ENCODE assay signal across 8 mouse cellular contexts in genomic region chr1:184737876-184738479, GRCm38 (mm10). TPM values are rescaled to one million over a fixed set of nuclear protein-coding genes. Genes with fewer than 3 reads are reported as not detected.
A peak's percentile ranks its signal among the peaks of the same experiment; 100 is the strongest.
DNase-seq lines count a peak whose midpoint lies in the region; ATAC-seq and TF ChIP-seq lines count a peak whose summit lies in the region.

No protein-coding gene starts in this region.

- no peak overlapping the region for H3K27ac ChIP-seq in heart, embryonic 11.5 days (ENCODE audit: low read depth, low read length)
- H3K27ac ChIP-seq in CH12.LX (ENCODE audit: insufficient read depth, low read depth): no peak overlapping the region
- no peak overlapping the region for H3K27ac ChIP-seq in heart, embryonic 12.5 days (ENCODE audit: poor library complexity, severe bottlenecking)
- no peak overlapping the region for H3K27ac ChIP-seq in stomach, embryonic 14.5 days (ENCODE audit: low read length)

- H3K9me3 ChIP-seq in heart, embryonic 11.5 days (replicated peaks; ENCODE audit: control insufficient read depth, low read length): no peaks in the 10 kb centered on the region
- no peaks in the 10 kb centered on the region for H3K9me3 ChIP-seq in CH12.LX (replicated peaks; ENCODE audit: low read length)
- no peaks in the 10 kb centered on the region for H3K9me3 ChIP-seq in heart, embryonic 12.5 days (replicated peaks)
- no peaks in the 10 kb centered on the region for H3K9me3 ChIP-seq in stomach, embryonic 14.5 days (ENCODE audit: control insufficient read depth, low read depth, low read length)

- 5% methylated on average over 11 of the region's 14 CpGs for WGBS in heart, embryonic 11.5 days (ENCODE audit: insufficient replicate concordance)
- 4% methylated on average over 14 of the region's 14 CpGs for WGBS in heart, embryonic 12.5 days
- 4% methylated on average over 12 of the region's 14 CpGs for WGBS in stomach, embryonic 14.5 days

- ATAC-seq in heart, embryonic 11.5 days (replicated peaks; ENCODE audit: insufficient number of reproducible peaks, low FRiP score, low TSS enrichment): no peak
- ATAC-seq in heart, embryonic 12.5 days (ENCODE audit: insufficient number of reproducible peaks, low FRiP score): 0 out of 2 replicates have a peak, but pooled peaks have one; percentile 59
- peak; percentile 66 for ATAC-seq in megakaryocyte, adult 5-6 weeks (ENCODE audit: poor library complexity, severe bottlenecking)
- ATAC-seq in stomach, embryonic 14.5 days (ENCODE audit: insufficient number of reproducible peaks, insufficient read depth, low FRiP score, low read depth): 0 out of 2 replicates have a peak, but pooled peaks have one; percentile 60

- peak; percentile 82 to 83 for DNase-seq in heart, adult 18-20 months
- peak; percentile 74 for DNase-seq in CH12.LX (ENCODE audit: extremely low read depth)
- DNase-seq in embryo, embryonic 10 days (ENCODE audit: low spot score): peak; percentile 89
- peak; percentile 79 to 85 for DNase-seq in kidney, postnatal 4 days

- no peak overlapping the region for H3K4me3 ChIP-seq in heart, embryonic 11.5 days (ENCODE audit: low read depth, low read length)
- no peak overlapping the region for H3K4me3 ChIP-seq in CH12.LX (replicated peaks in 1 of 3; ENCODE audit: low read depth in 2 of 3, low read length in 2 of 3, poor library complexity in 1 of 3)
- no peak overlapping the region for H3K4me3 ChIP-seq in heart, embryonic 12.5 days
- H3K4me3 ChIP-seq in stomach, embryonic 14.5 days (ENCODE audit: low read depth, low read length): no peak overlapping the region

- no peaks in the 10 kb centered on the region for H3K79me2 ChIP-seq in CH12.LX (replicated peaks; ENCODE audit: control insufficient read depth, extremely low read depth, insufficient read depth, poor library complexity, severe bottlenecking)

- TF ChIP-seq RAD21 in CH12.LX (IDR thresholded peaks at IDR 0.05; ENCODE audit: low read depth, low read length): peak; percentile 90

- no peak for TF ChIP-seq POLR2A in CH12.LX (IDR thresholded peaks at IDR 0.05; ENCODE audit: low read depth, low read length)

- no peak overlapping the region for H3K4me2 ChIP-seq in heart, embryonic 11.5 days
- peak overlapping the region; percentile 77 for H3K4me2 ChIP-seq in CH12.LX (ENCODE audit: insufficient read depth, low read depth, poor library complexity, severe bottlenecking)
- no peak overlapping the region for H3K4me2 ChIP-seq in heart, embryonic 12.5 days
- H3K4me2 ChIP-seq in stomach, embryonic 14.5 days (replicated peaks; ENCODE audit: low read depth, low read length): no peak overlapping the region

- peak; percentile 31 to 92; a peak in 2 of 4 replicates for TF ChIP-seq CTCF in CH12.LX (conservative IDR thresholded peaks at IDR 0.05 in 1 of 2, IDR thresholded peaks at IDR 0.05 in 1 of 2; ENCODE audit: low read depth in 2 of 2, low read length in 2 of 2)

- H3K27me3 ChIP-seq in heart, embryonic 11.5 days (ENCODE audit: control insufficient read depth, insufficient read depth, low read length): peaks cover 45% of the 10 kb centered on the region
- peaks cover 42% of the 10 kb centered on the region for H3K27me3 ChIP-seq in CH12.LX (replicated peaks)
- peaks cover 42% of the 10 kb centered on the region for H3K27me3 ChIP-seq in heart, embryonic 12.5 days (replicated peaks)
- H3K27me3 ChIP-seq in stomach, embryonic 14.5 days (ENCODE audit: control insufficient read depth, insufficient read depth, low read length): peaks cover 43% of the 10 kb centered on the region

- H3K4me1 ChIP-seq in heart, embryonic 11.5 days (ENCODE audit: control insufficient read depth, insufficient read depth, low read length): 0 out of 2 replicates have a peak, but pooled peaks cover 5% of the 10 kb centered on the region
- H3K4me1 ChIP-seq in CH12.LX (ENCODE audit: control insufficient read depth in 1 of 2, insufficient read depth in 2 of 2): peaks cover 2 to 28% of the 10 kb centered on the region in 2 experiments; a peak in 2 of 4 replicates
- H3K4me1 ChIP-seq in heart, embryonic 12.5 days (replicated peaks): peaks cover 11% of the 10 kb centered on the region
- H3K4me1 ChIP-seq in stomach, embryonic 14.5 days (ENCODE audit: control insufficient read depth, insufficient read depth, low read length): no peaks in the 10 kb centered on the region

- TF ChIP-seq EP300 in CH12.LX (IDR thresholded peaks at IDR 0.05; ENCODE audit: low read length): no peak

- in situ Hi-C loops in CH12.LX (cut with MboI; ENCODE audit: low pct_ligation_motif_present, low pct_unique_long_range_greater_than_20kb, low sequenced_read_pairs): loop anchor here (10.0 kb wide), 2 partner anchors 273 to 473 kb away; no protein-coding TSS in a partner anchor

- H3K9ac ChIP-seq in heart, embryonic 11.5 days (ENCODE audit: low read depth, low read length): no peak overlapping the region
- no peak overlapping the region for H3K9ac ChIP-seq in CH12.LX (ENCODE audit: insufficient read depth, low read depth)
- H3K9ac ChIP-seq in heart, embryonic 12.5 days: no peak overlapping the region
- no peak overlapping the region for H3K9ac ChIP-seq in stomach, embryonic 14.5 days (replicated peaks; ENCODE audit: low read depth, low read length)

- no peaks in the 10 kb centered on the region for H3K36me3 ChIP-seq in heart, embryonic 11.5 days (ENCODE audit: control insufficient read depth, insufficient read depth, low read length)
- no peaks in the 10 kb centered on the region for H3K36me3 ChIP-seq in CH12.LX (replicated peaks in 1 of 2; ENCODE audit: control insufficient read depth in 1 of 2, insufficient read depth in 1 of 2, low read length in 1 of 2)
- H3K36me3 ChIP-seq in heart, embryonic 12.5 days: no peaks in the 10 kb centered on the region
- no peaks in the 10 kb centered on the region for H3K36me3 ChIP-seq in stomach, embryonic 14.5 days (ENCODE audit: control insufficient read depth, insufficient read depth, low read length)

- dilution Hi-C loops in CH12.LX (cut with MboI; ENCODE audit: extremely low pct_ligation_motif_present, extremely low pct_unique_long_range_greater_than_20kb, low sequenced_read_pairs): no loop called here

TF ChIP-seq in CH12.LX, 34 proteins besides CTCF, POLR2A, EP300 and RAD21:
- TF ChIP-seq NELFE (IDR thresholded peaks at IDR 0.05; ENCODE audit: low read depth, low read length) (no peak), ZC3H11A (IDR thresholded peaks at IDR 0.05; ENCODE audit: low read depth, low read length) (peak; percentile 81), TBP (conservative IDR thresholded peaks at IDR 0.05; ENCODE audit: low read depth, low read length) (no peak), USF2 (conservative IDR thresholded peaks at IDR 0.05; ENCODE audit: low read depth, low read length) (no peak), RCOR1 (conservative IDR thresholded peaks at IDR 0.05; ENCODE audit: low read depth, low read length) (no peak), SMC3 (IDR thresholded peaks at IDR 0.05; ENCODE audit: low read depth, low read length) (peak; percentile 89), IRF4 (IDR thresholded peaks at IDR 0.05; ENCODE audit: low read depth, low read length) (peak; percentile 42; the same call in 1 of the 2 replicates), MEF2A (IDR thresholded peaks at IDR 0.05; ENCODE audit: borderline replicate concordance, low read depth, low read length) (peak; percentile 88), ZNF384 (IDR thresholded peaks at IDR 0.05; ENCODE audit: low read depth, low read length) (peak; percentile 94), JUN (IDR thresholded peaks at IDR 0.05; ENCODE audit: insufficient read depth, low read depth, low read length) (no peak), BHLHE40 (IDR thresholded peaks at IDR 0.05; ENCODE audit: low read depth, low read length) (0 out of 2 replicates have a peak, but pooled peaks have one; percentile 5)

RNA-seq across cellular contexts. Expression of gene Hlx, which starts 5.6 kb away (rescaled TPM):
- total RNA-seq in heart, adult 18-20 months (2021): 1 to 10 TPM; 6.8 to 6.9 TPM
- polyA plus RNA-seq in heart, embryonic 11.5 days (2014; fragmentation: Nextera tagmentation; extraction: Ambion mirVana): 5.0 and 7.0 TPM in 2 replicates
- total RNA-seq in CH12.LX (2012; rRNA removed): 0.64 and 0.80 TPM in 2 replicates
- total RNA-seq in CH12.LX (2014; rRNA removed): 0.34 and 0.38 TPM in 2 replicates
- polyA plus RNA-seq in CH12.LX (2012; ENCODE audit: insufficient read length, low read depth): 1.1 and 2.4 TPM in 2 replicates
- polyA plus RNA-seq in heart, embryonic 12.5 days (2016; fragmentation: Nextera tagmentation; extraction: Ambion mirVana): 8.7 and 8.8 TPM in 2 replicates
- 29.3 and 39.3 TPM in 2 replicates for total RNA-seq in megakaryocyte, adult 5-6 weeks (2015)
- total RNA-seq in megakaryocyte, adult 5-6 weeks (2017): 23.3 and 27.1 TPM in 2 replicates
- 10.8 and 12.7 TPM in 2 replicates for polyA plus RNA-seq in stomach, embryonic 14.5 days (2014; fragmentation: Nextera tagmentation; extraction: Ambion mirVana)
